Mouse (Mus musculus) heart, adult 2 months (tissue): Measurements from ENCODE around the gene Klhl12.

ENCODE experiments used
- CTCF ChIP-seq: fragments of 200-600 bp; IDR thresholded peaks from 2 replicates; pipeline ENCODE4 v1.8.1; 2022; ENCODE audit warnings: antibody characterized with exemption, mild to moderate bottlenecking, moderate library complexity
- POLR2A ChIP-seq: fragments of 200-500 bp; IDR thresholded peaks from 2 replicates; pipeline ENCODE4 v1.6.1; 2011; ENCODE audit warnings: mild to moderate bottlenecking, low read depth, low read length, control low read depth; ENCODE audit not compliant: insufficient read depth

- TF ChIP-seq CTCF (no peak), POLR2A (no peak)
These were observed 29.0 kb upstream of the Klhl12 start for GRCm38 (mm10) chr1:134426289-134426688.
